Mouse (Mus musculus): ENCODE data around the gene A930002H24Rik.

DNA sequence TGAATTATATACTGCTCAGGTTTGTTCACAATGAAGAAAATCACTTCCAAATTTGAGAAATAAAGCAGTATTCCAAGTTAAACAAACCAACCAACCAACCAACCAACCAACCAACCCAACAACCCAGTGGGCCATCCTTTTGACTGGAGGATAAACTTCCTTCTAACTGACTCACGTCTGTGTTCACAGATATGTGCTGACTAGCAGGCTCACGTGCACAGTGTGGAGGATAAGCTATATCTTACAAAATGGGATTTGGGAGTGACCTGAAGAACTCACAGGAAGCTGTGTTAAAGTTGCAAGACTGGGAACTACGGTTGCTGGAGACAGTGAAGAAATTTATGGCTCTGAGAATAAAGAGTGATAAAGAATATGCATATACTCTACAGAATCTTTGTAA lies 32.2 kb upstream of the A930002H24Rik start:
- TF ChIP-seq CTCF (IDR thresholded peaks at IDR 0.05; ENCODE audit: low read depth, low read length) (no peak), POLR2A (IDR thresholded peaks at IDR 0.05; ENCODE audit: extremely low read depth, insufficient read depth, low read length) (no peak)

Measured in liver, adult 2 months (tissue).